Mouse (Mus musculus) ES-E14 (cell line): ENCODE measurements around the gene Cacna1d. TPM values are rescaled to one million over a fixed set of nuclear protein-coding genes. Genes with fewer than 3 reads are reported as not detected.

Experiments
- DNase-seq: peaks from one replicate; pipeline ENCODE4 v3.0.0-alpha.2; 2013; ENCODE audit warnings: low read depth, low spot score
- H3K27ac ChIP-seq: 2 replicates; pipeline ENCODE4 v1.5.1; 2012; ENCODE audit warnings: low read depth, mild to moderate bottlenecking, low read length, moderate library complexity, mixed read lengths; ENCODE audit not compliant: poor library complexity, insufficient read depth, severe bottlenecking
- H3K36me3 ChIP-seq: 2 replicates; pipeline ENCODE4 v1.6.1; 2012; ENCODE audit warnings: mild to moderate bottlenecking, low read length, moderate library complexity, mixed read lengths; ENCODE audit not compliant: control insufficient read depth, poor library complexity, insufficient read depth, severe bottlenecking
- H3K4me1 ChIP-seq, 2 experiments: fragments of 150-350 bp in 1 of 2; sonication (generic) in 1 of 2; 2 replicates each; pipeline ENCODE4 v1.6.1; 2012; ENCODE audit warnings: low read length in 2 of 2, mild to moderate bottlenecking in 1 of 2, mixed read lengths in 1 of 2; ENCODE audit not compliant: control insufficient read depth in 2 of 2, insufficient read depth in 2 of 2, poor library complexity in 1 of 2
- H3K4me3 ChIP-seq, 2 experiments: fragments of 150-350 bp in 1 of 2; sonication (generic) in 1 of 2; 2 replicates each; pipeline ENCODE4 v1.5.1; 2012; ENCODE audit warnings: low read length in 2 of 2, low read depth in 1 of 2, mild to moderate bottlenecking in 1 of 2, mixed read lengths in 1 of 2; ENCODE audit not compliant: insufficient read depth in 1 of 2, poor library complexity in 1 of 2, severe bottlenecking in 1 of 2
- H3K9ac ChIP-seq: 2 replicates; pipeline ENCODE4 v1.6.1; 2012; ENCODE audit warnings: low read depth, mild to moderate bottlenecking, low read length, mixed read lengths; ENCODE audit not compliant: poor library complexity, insufficient read depth, severe bottlenecking
- H3K9me3 ChIP-seq: fragments of 150-350 bp; sonication (generic); 2 replicates; pipeline ENCODE4 v1.6.1; 2012; ENCODE audit warnings: low read depth, mild to moderate bottlenecking, low read length; ENCODE audit not compliant: control insufficient read depth, insufficient read depth
- CHD2 ChIP-seq: IDR thresholded peaks from 2 replicates; pipeline ENCODE4 v1.6.1; 2014; ENCODE audit warnings: mild to moderate bottlenecking, low read depth, low read length, inconsistent platforms
- HCFC1 ChIP-seq: IDR thresholded peaks from 2 replicates; pipeline ENCODE4 v1.6.1; 2012; ENCODE audit warnings: low read length, inconsistent platforms, borderline replicate concordance; ENCODE audit not compliant: insufficient read depth
- MAFK ChIP-seq: IDR thresholded peaks from 2 replicates; pipeline ENCODE4 v1.6.1; 2014; ENCODE audit warnings: mild to moderate bottlenecking, low read depth, low read length, inconsistent platforms; ENCODE audit not compliant: insufficient read depth
- ZC3H11A ChIP-seq: IDR thresholded peaks from 2 replicates; pipeline ENCODE4 v1.6.1; 2012; ENCODE audit warnings: low read depth, mild to moderate bottlenecking, inconsistent platforms, low read length, borderline replicate concordance
- ZNF384 ChIP-seq: IDR thresholded peaks from 2 replicates; pipeline ENCODE4 v1.6.1; 2012; ENCODE audit warnings: low read depth, low read length, inconsistent platforms
- in situ Hi-C, 2 experiments: fragments of 600-800 bp; cut with MboI; formaldehyde crosslinking; loops; one replicate each; pipeline ENCODE4 v1.15.1; 2025; ENCODE audit warnings: low sequenced_read_pairs in 2 of 2, inconsistent platforms in 1 of 2; ENCODE audit not compliant: unreplicated experiment in 2 of 2
- total RNA-seq: library from RNA; depleted of rRNA; stranded (reverse); fragments of 300-350 nt; gene quantifications from 2 replicates; pipeline ENCODE4 v1.2.3, GENCODE M21; 2012

Gene Cacna1d
- total RNA-seq, 1 experiment, result 0.36 TPM

DNA sequence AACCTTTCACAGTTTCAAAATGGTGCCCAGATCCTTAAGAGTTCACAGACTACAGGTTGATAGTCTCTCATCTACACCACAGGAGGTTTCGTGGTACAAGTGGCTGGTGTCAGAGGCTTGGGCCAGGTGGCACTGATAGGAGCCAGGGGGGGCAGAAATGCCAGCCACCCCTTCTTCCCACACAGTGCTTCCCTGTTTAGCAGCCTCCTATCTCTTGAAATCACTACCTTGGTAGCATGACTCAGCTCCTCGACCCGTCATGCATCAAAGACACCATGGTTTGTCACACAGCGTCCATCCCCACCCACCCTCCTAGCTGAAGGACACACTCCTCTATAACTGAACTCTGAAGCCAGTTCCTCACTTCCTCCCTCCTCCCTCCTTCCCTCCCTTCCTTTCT lies 398.8 kb downstream of the Cacna1d start:
- no peaks in the 10 kb centered on the region for H3K36me3 ChIP-seq
- in situ Hi-C loops, result no loop called here
- no peak overlapping the region for H3K9ac ChIP-seq
- DNase-seq, result no peak
- no peaks in the 10 kb centered on the region for H3K9me3 ChIP-seq
- TF ChIP-seq CHD2 (no peak), ZC3H11A (no peak), HCFC1 (no peak), MAFK (no peak), ZNF384 (no peak)
- no peak overlapping the region for H3K27ac ChIP-seq
- H3K4me3 ChIP-seq, result no peak overlapping the region
- no peaks in the 10 kb centered on the region for H3K4me1 ChIP-seq

GRCm38 (mm10) chr14:30092021-30092420 lies 399.2 kb downstream of the Cacna1d start:
- Histone ChIP-seq H3K4me1 (no peaks in the 10 kb centered on the region), H3K4me3 (no peak overlapping the region), H3K36me3 (no peaks in the 10 kb centered on the region), H3K9ac (no peak overlapping the region), H3K27ac (no peak overlapping the region), H3K9me3 (no peaks in the 10 kb centered on the region)
- TF ChIP-seq HCFC1 (no peak), ZC3H11A (no peak), ZNF384 (no peak), CHD2 (no peak), MAFK (no peak)
- no peak for DNase-seq
- in situ Hi-C loops, result no loop called here

GRCm38 (mm10) chr14:30079729-30080128 lies 411.5 kb downstream of the Cacna1d start:
- Histone ChIP-seq H3K9ac (no peak overlapping the region), H3K36me3 (no peaks in the 10 kb centered on the region), H3K4me3 (no peak overlapping the region), H3K27ac (no peak overlapping the region), H3K4me1 (no peaks in the 10 kb centered on the region), H3K9me3 (no peaks in the 10 kb centered on the region)
- in situ Hi-C loops, result no loop called here
- no peak for DNase-seq
- no peak for TF ChIP-seq HCFC1
- TF ChIP-seq MAFK, result no peak
- TF ChIP-seq CHD2, result no peak
- TF ChIP-seq ZC3H11A, result no peak
- no peak for TF ChIP-seq ZNF384

DNA sequence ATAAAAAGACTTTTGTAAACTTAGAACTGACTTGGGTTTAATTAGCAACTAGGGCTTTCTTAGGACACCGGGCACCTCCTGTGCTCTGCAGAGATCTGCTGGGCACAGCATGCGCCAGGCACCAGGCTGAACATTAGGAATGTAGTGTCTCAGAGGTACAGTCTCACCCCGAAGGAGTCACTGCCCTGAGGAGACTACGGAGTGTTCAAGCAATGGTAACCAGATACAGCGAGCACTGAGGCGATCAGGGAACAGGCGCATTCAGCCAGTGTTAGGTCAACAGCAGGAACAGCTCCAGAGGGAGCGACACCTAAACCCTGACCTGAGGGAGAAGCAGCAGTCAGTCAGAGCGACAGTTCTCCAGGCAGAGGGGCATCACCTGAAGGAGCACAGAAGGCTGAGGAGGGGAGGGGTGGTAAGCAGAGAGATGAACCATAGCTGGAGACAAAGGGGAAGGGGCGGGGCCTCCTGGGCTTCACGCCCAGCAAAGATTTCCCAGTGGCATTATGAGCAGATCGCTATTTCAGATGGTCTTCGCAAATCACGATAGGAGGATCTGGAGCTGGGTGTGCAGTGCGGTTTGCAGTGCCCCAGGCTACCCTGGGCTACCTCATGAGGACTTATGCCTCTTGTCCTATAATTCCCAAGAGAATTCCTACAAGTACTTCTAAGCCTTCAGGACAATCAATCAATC lies 413.0 kb downstream of the Cacna1d start:
- no peaks in the 10 kb centered on the region for H3K4me1 ChIP-seq
- DNase-seq, result no peak
- no peaks in the 10 kb centered on the region for H3K36me3 ChIP-seq
- TF ChIP-seq ZNF384, result no peak
- TF ChIP-seq CHD2, result no peak
- no peak for TF ChIP-seq ZC3H11A
- TF ChIP-seq HCFC1, result no peak
- TF ChIP-seq MAFK, result no peak
- H3K27ac ChIP-seq, result no peak overlapping the region
- no peaks in the 10 kb centered on the region for H3K9me3 ChIP-seq
- H3K4me3 ChIP-seq, result no peak overlapping the region
- in situ Hi-C loops, result no loop called here
- H3K9ac ChIP-seq, result no peak overlapping the region

DNA sequence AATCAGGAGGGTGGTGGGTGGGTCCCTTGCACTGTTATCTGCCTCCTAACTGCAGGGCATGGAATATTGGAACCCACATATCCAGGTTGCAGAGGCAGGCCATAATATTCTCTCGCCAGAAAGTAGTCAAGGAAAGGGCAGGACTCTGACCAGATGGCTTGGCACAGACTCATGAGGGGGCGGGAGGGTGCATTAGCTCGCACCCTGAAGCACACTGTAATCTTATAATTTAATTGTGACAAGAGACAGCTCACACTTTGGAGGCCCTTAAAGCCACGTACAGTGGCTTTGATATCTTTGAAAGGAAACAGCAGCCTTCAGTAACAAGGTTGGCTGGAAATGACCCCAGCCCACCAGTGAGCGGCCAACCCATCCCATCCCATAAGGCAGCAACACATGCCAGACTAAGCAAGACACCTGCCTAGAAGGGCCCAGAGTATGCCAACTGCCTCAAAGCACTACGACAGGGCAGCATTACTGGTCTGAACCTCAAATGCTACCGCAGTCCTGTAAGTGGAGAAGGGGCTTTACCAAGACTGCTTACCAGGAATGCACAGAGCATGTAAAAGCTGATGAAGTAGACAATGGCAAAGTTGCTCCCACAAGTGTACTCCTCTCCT lies 415.9 kb downstream of the Cacna1d start:
- in situ Hi-C loops, result no loop called here
- TF ChIP-seq MAFK (no peak), ZNF384 (no peak)
- H3K27ac ChIP-seq, result no peak overlapping the region
- no peak for DNase-seq
- no peaks in the 10 kb centered on the region for H3K36me3 ChIP-seq
- no peaks in the 10 kb centered on the region for H3K9me3 ChIP-seq
- no peak overlapping the region for H3K4me3 ChIP-seq
- H3K9ac ChIP-seq, result no peak overlapping the region
- H3K4me1 ChIP-seq, result no peaks in the 10 kb centered on the region
